Comparison of ENCODE assay signal across 17 mouse cellular contexts in the genomic region with DNA sequence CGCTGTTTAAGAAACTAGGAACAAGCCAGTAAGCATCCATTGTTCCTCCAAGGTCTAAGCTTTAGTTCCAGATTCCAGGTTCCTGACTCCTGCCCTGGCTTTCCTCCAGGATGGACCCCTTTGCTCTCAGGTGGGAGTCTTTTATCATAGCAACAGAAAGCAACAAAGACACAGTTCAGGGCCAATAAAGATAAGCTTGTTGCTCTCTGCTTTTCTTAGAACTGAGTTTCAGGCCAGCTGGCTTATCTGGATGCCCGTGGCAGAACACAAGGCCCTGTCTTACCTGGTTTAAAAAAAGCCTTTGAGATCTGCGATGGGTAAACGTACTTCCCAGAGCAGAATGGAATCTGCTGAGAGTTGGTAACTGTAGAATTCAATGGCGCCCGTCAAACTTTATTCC.
"Had no signal": no experiment of that assay in that cellular context is flagged by ENCODE, and none has a peak within 500 bp of the region (broad histone marks: within the 10 kb centered on the region; RNA-seq: fewer than 3 reads in every experiment).

No protein-coding gene starts in this region.

- H3K27ac ChIP-seq: kidney, postnatal 0 days; limb, embryonic 13.5 days; midbrain, embryonic 12.5 days; neural tube, embryonic 13.5 days had no signal

- DNase-seq: kidney, adult 8-10 months; kidney, postnatal 36 days; left cerebral cortex, postnatal 4 days; lung, adult 18-20 months; lung, postnatal 36 days; right cerebral cortex, postnatal 25 days; thymus, adult 18-20 months; thymus, postnatal 14 days had no signal

- H3K9me3 ChIP-seq: limb, embryonic 13.5 days; megakaryocyte, embryonic 14.5 days; midbrain, embryonic 12.5 days; neural tube, embryonic 13.5 days had no signal

- H3K36me3 ChIP-seq: limb, embryonic 13.5 days; midbrain, embryonic 12.5 days; neural tube, embryonic 13.5 days had no signal

- ATAC-seq: inflammation-experienced regulatory T-cells, adult 6 months; intestine, postnatal 0 days; lung, postnatal 0 days; midbrain, embryonic 16.5 days had no signal

- H3K4me2 ChIP-seq: limb, embryonic 13.5 days; midbrain, embryonic 12.5 days; neural tube, embryonic 13.5 days had no signal

- H3K4me3 ChIP-seq: limb, embryonic 13.5 days; megakaryocyte, embryonic 14.5 days; midbrain, embryonic 12.5 days; neural tube, embryonic 13.5 days had no signal

- H3K9ac ChIP-seq: limb, embryonic 13.5 days; midbrain, embryonic 12.5 days; neural tube, embryonic 13.5 days had no signal

- H3K27me3 ChIP-seq: megakaryocyte, embryonic 14.5 days; midbrain, embryonic 12.5 days; neural tube, embryonic 13.5 days had no signal
